Comparison of ENCODE assay signal across 12 mouse cellular contexts in the genomic region with DNA sequence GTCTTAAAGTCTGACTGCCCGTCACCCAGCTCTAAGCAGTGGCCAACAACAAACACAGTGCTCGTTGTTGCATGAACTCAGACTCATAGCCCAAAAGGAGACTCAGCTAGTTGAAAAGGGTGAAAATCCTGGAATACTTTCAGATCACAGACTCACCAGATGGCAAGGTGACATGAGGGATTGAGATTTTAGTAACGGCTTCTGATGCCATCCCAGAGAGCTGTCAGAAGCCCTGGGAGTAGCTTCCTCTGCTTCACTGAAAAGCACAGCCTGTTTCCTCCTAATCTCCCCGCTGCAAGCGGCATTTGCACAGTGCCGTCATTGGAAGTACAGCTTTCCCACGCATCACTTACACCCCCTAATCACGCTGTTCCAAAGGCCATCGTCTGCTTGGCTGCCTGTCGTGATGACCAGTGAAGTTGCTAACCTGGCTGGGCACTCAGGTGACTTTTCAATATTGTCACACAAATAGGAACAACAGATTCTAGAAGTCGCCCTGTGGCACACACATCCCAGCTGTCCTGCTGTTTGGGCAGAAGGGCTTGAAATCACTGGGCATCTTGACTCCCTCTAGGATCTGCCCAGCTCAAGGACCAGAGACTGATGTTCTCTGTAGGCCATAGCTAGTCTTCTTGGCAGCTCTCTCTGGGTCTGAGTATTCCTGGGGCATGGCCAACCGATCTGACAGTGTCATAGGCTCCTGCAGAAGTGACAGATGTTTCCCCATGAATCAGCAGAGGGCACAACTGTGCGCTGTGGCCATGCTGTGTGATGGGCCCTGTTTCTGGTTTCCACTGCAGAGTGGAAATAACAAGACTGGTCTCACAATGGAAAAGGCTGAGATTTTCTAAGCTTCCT. TPM values are rescaled to one million over a fixed set of nuclear protein-coding genes. Genes with fewer than 3 reads are reported as not detected.
DNase-seq lines count a peak whose midpoint lies in the region; ATAC-seq lines count a peak whose summit lies in the region.
"Had no signal": no experiment of that assay in that cellular context is flagged by ENCODE, and none has a peak within 500 bp of the region (broad histone marks: within the 10 kb centered on the region; RNA-seq: fewer than 3 reads in every experiment).

No protein-coding gene starts in this region.

- H3K27ac ChIP-seq in heart, embryonic 10.5 days = no peak overlapping the region
- H3K27ac ChIP-seq in limb, embryonic 10.5 days = no peak overlapping the region
- H3K27ac ChIP-seq: heart, adult 2 months had no signal

- DNase-seq in heart, embryonic 10.5 days (ENCODE audit: low spot score) = peak; percentile 69
- DNase-seq in heart, postnatal 25 days (ENCODE audit: low spot score) = no peak
- peak; percentile 64 for DNase-seq in Muller cell, postnatal 12 days (ENCODE audit: inconsistent ontology term)
- DNase-seq in layer of hippocampus, postnatal 10 days (ENCODE audit: low spot score in 2 of 2) = peak; percentile 25 to 37
- no peak for DNase-seq in embryo, embryonic 10 days (ENCODE audit: low spot score)
- DNase-seq in urinary bladder, postnatal 36 days (ENCODE audit: low spot score in 2 of 2) = no peak
- no peak for DNase-seq in limb, embryonic 10.5 days (ENCODE audit: low spot score)

- no peaks in the 10 kb centered on the region for H3K27me3 ChIP-seq in heart, embryonic 10.5 days (ENCODE audit: insufficient read depth, poor library complexity, severe bottlenecking)
- H3K27me3 ChIP-seq in limb, embryonic 10.5 days (ENCODE audit: low read depth, poor library complexity, severe bottlenecking) = no peaks in the 10 kb centered on the region

- ATAC-seq in cerebellum, adult (ENCODE audit: insufficient number of reproducible peaks, low FRiP score, low TSS enrichment) = peak; percentile 88

- no peaks in the 10 kb centered on the region for H3K9me3 ChIP-seq in heart, embryonic 10.5 days
- no peaks in the 10 kb centered on the region for H3K9me3 ChIP-seq in limb, embryonic 10.5 days (replicated peaks)
- H3K9me3 ChIP-seq: G1E; megakaryocyte, embryonic 14.5 days had no signal

- H3K36me3 ChIP-seq in heart, embryonic 10.5 days = no peaks in the 10 kb centered on the region
- no peaks in the 10 kb centered on the region for H3K36me3 ChIP-seq in limb, embryonic 10.5 days
- H3K36me3 ChIP-seq: G1E had no signal

- WGBS in heart, embryonic 10.5 days = 69% methylated on average over 13 of the region's 13 CpGs
- 81% methylated on average over 13 of the region's 13 CpGs for WGBS in limb, embryonic 10.5 days

- no peak overlapping the region for H3K4me3 ChIP-seq in heart, embryonic 10.5 days
- H3K4me3 ChIP-seq in limb, embryonic 10.5 days = no peak overlapping the region
- H3K4me3 ChIP-seq: heart, adult 2 months; megakaryocyte, embryonic 14.5 days had no signal

- intact Hi-C loops in heart, postnatal 25 days (cut with DNase I) = no loop called here

- peaks cover 8% of the 10 kb centered on the region; the same call in 1 of the 2 replicates for H3K4me1 ChIP-seq in heart, embryonic 10.5 days
- no peaks in the 10 kb centered on the region for H3K4me1 ChIP-seq in limb, embryonic 10.5 days
- H3K4me1 ChIP-seq: megakaryocyte, embryonic 14.5 days had no signal

RNA-seq across cellular contexts. Expression of gene Abhd6, which starts 29.6 kb away (rescaled TPM):
- polyA plus RNA-seq in heart, embryonic 10.5 days (2016; fragmentation: Nextera tagmentation; extraction: Ambion mirVana) = 9.2 and 16.0 TPM in 2 replicates
- total RNA-seq in heart, postnatal 25 days (2021) = 1 to 10 TPM; 7.3 to 8.1 TPM
- total RNA-seq in layer of hippocampus, postnatal 10 days (2021) = 10 to 100 TPM; 41.7 to 42.6 TPM
- 13.8 and 20.9 TPM in 2 replicates for polyA plus RNA-seq in limb, embryonic 10.5 days (2016; fragmentation: Nextera tagmentation; extraction: Ambion mirVana)
- total RNA-seq: G1E had no signal
- polyA plus RNA-seq: G1E had no signal

RNA-seq across cellular contexts. Expression of gene Dnase1l3, which starts 37.9 kb away (rescaled TPM):
- polyA plus RNA-seq in heart, embryonic 10.5 days (2016; fragmentation: Nextera tagmentation; extraction: Ambion mirVana) = not detected in 2 replicates
- total RNA-seq in heart, postnatal 25 days (2021) = under 1 TPM in 1 of 2 experiments, not detected in 1; 0.06 TPM
- under 1 TPM in 1 of 2 experiments, not detected in 1; 0.07 TPM for total RNA-seq in layer of hippocampus, postnatal 10 days (2021)
- not detected in 2 replicates for polyA plus RNA-seq in limb, embryonic 10.5 days (2016; fragmentation: Nextera tagmentation; extraction: Ambion mirVana)
- total RNA-seq: layer of hippocampus, adult 8-10 months had no signal
- polyA plus RNA-seq: G1E had no signal

RNA-seq across cellular contexts. Expression of gene Rpp14, which starts 47.9 kb away (rescaled TPM):
- 40.9 and 43.5 TPM in 2 replicates for polyA plus RNA-seq in heart, embryonic 10.5 days (2016; fragmentation: Nextera tagmentation; extraction: Ambion mirVana)
- 10 to 100 TPM; 19.0 to 23.8 TPM for total RNA-seq in heart, postnatal 25 days (2021)
- total RNA-seq in layer of hippocampus, postnatal 10 days (2021) = 10 to 100 TPM; 20.2 to 25.7 TPM
- polyA plus RNA-seq in limb, embryonic 10.5 days (2016; fragmentation: Nextera tagmentation; extraction: Ambion mirVana) = 51.3 and 53.6 TPM in 2 replicates

Comparison
In these comparisons a context has a peak if more than half of its experiments do, and no peak if none do; other contexts are left out.
1. DNase-seq: peak in heart, embryonic 10.5 days (single experiment), Muller cell, postnatal 12 days (single experiment) and layer of hippocampus, postnatal 10 days (2 of 2); none in heart, postnatal 25 days (single experiment), embryo, embryonic 10 days (single experiment), urinary bladder, postnatal 36 days (0 of 2) and limb, embryonic 10.5 days (single experiment).
2. RNA of gene Abhd6, which starts 29.6 kb away (total RNA-seq): 41.7 to 42.6 TPM in layer of hippocampus, postnatal 10 days; 7.3 to 8.1 TPM in heart, postnatal 25 days; every median in the first group is over 4 times any median in the second.